Mouse (Mus musculus) adrenal gland, postnatal 14 days (tissue): ENCODE results near the gene Ttc26. TPM values are rescaled to one million over a fixed set of nuclear protein-coding genes. Genes with fewer than 3 reads are reported as not detected.

Experiments
- DNase-seq: peaks from one replicate; pipeline ENCODE4 v3.0.0; 2021; ENCODE audit warnings: mixed read lengths
- total RNA-seq: library from RNA; stranded (reverse); gene quantifications from 2 replicates; pipeline ENCODE4 v1.2.3, GENCODE M21; 2021

Ttc26 gene
- total RNA-seq, 1 experiment from 2014 or later = 3.3 TPM

DNA sequence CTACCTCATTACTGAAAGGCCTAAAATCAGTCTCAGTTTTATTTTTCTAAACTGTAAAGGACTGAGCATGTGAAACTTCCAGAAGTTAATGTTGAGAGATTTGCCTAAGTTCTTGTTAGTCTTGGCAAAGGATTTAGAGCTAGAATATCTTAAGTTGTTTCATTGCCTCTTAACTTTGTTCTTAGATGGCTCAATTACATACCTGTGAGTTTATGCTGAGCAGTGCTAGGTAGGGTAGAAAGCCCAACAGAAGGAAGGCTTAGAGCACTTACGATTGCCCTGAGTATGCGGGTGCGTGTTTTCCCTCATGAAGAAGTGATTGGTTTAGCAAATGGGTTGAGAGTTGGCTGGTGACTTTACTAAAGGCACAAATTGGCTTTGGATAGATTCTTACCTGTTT is 76.8 kb downstream of the Ttc26 start:
- no peak for DNase-seq

DNA sequence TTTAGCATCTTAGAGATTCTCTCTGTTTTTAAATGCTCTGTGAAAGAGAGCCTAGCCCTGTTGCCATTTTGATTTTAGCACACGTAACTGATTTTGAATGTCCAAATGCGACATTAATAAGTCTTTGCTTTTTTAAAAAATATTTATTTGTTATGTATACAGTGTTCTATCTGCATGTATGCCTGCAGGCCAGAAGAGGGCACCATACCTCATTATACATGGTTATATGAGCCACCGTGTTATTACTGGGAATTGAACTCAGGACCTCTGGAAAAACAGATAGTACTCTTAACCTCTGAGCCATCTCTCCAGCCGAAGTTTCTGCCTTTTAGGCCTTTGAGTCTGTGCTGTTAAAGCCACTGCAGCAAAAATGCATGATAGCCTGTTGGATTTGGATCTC is 88.3 kb downstream of the Ttc26 start:
- no peak for DNase-seq

Other genes with a start within 250 kb of the Ttc26 start
- 4.0 and 4.1 TPM in 2 replicates for gene D630045J12Rik, start 127.5 kb upstream of the Ttc26 start, total RNA-seq
- 4.3 and 5.0 TPM in 2 replicates for gene Zc3hav1l, start 82.2 kb upstream of the Ttc26 start, total RNA-seq
- gene Zc3hav1, start 26.9 kb upstream of the Ttc26 start, total RNA-seq = 45.0 and 49.5 TPM in 2 replicates
- gene Ubn2, start 52.5 kb downstream of the Ttc26 start, total RNA-seq = 27.6 and 29.0 TPM in 2 replicates
- gene Fmc1, start 152.0 kb downstream of the Ttc26 start, total RNA-seq = 174 and 186 TPM in 2 replicates
- gene Luc7l2, start 169.9 kb downstream of the Ttc26 start, total RNA-seq = 154 and 173 TPM in 2 replicates